In the genomic region with DNA sequence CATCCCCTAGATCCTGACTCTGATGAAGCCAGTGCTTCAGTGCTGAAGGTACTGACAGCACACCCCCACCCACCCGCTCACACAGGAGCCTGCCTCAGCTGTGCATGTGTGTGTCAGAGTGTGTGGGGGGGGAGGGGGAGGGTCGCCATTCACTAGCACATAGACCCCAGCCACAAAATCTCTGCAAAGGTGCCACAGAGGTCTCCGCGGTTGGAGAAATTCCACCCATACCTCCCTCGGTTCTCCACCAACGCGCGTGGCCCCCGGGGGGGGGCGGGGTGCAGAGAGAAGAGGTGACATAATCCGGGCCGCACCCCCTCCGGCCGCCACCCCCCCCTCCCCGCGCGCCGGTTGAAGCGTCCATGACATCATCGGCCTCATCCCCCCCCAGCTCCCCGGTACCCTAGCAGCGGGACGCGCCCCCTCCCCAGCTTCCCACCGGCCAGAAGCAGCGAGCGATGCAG, we compare ENCODE assay signal across 8 mouse cellular contexts. TPM values are rescaled to one million over a fixed set of nuclear protein-coding genes. Genes with fewer than 3 reads are reported as not detected.
DNase-seq lines count a peak whose midpoint lies in the region; ATAC-seq and TF ChIP-seq lines count a peak whose summit lies in the region.

No protein-coding gene starts in this region.

- H3K9ac ChIP-seq in heart, adult 2 months (ENCODE audit: low read depth, low read length) = peak overlapping the region; percentile 70
- H3K9ac ChIP-seq in intestine, embryonic 14.5 days (ENCODE audit: low read length) = peak overlapping the region; percentile 44

- ATAC-seq in intestine, embryonic 14.5 days (replicated peaks; ENCODE audit: low FRiP score, low TSS enrichment, low read depth) = peak; percentile 38; the same call in 1 of the 2 replicates

- under 1% methylated on average over 19 of the region's 27 CpGs for WGBS in heart, adult 2 months
- 0% methylated on average over 20 of the region's 27 CpGs for WGBS in intestine, embryonic 14.5 days

- H3K27ac ChIP-seq in heart, adult 2 months = peak overlapping the region; percentile 68
- H3K27ac ChIP-seq in intestine, embryonic 14.5 days (ENCODE audit: low read depth) = no peak overlapping the region

- H3K4me1 ChIP-seq in heart, adult 2 months (ENCODE audit: control insufficient read depth, insufficient read depth, low read length) = peaks cover 1% of the 10 kb centered on the region
- no peaks in the 10 kb centered on the region for H3K4me1 ChIP-seq in intestine, embryonic 14.5 days (replicated peaks; ENCODE audit: control insufficient read depth, insufficient read depth, low read length)

- no peaks in the 10 kb centered on the region for H3K9me3 ChIP-seq in intestine, embryonic 14.5 days (ENCODE audit: control insufficient read depth, low read length)

- H3K4me2 ChIP-seq in intestine, embryonic 14.5 days (ENCODE audit: low read length) = peak overlapping the region; percentile 92

- TF ChIP-seq CTCF in heart, adult 2 months (IDR thresholded peaks at IDR 0.05) = no peak
- TF ChIP-seq CTCF in C2C12 (IDR thresholded peaks at IDR 0.05; ENCODE audit: control insufficient read depth, insufficient read depth, insufficient read length) = no peak
- no peak for TF ChIP-seq CTCF in brain, embryonic 14.5 days (IDR thresholded peaks at IDR 0.05; ENCODE audit: borderline replicate concordance, extremely low read depth, insufficient read depth, insufficient read length)

- no peak for TF ChIP-seq EP300 in heart, adult 2 months (IDR thresholded peaks at IDR 0.05; ENCODE audit: insufficient read depth, low read depth, low read length)

- no peaks in the 10 kb centered on the region for H3K79me2 ChIP-seq in heart, adult 2 months (replicated peaks; ENCODE audit: control insufficient read depth, insufficient read depth, low read length)
- no peaks in the 10 kb centered on the region for H3K79me2 ChIP-seq in C2C12 (ENCODE audit: control insufficient read depth, insufficient read depth)

- peak overlapping the region; percentile 68 for H3ac ChIP-seq in C2C12 (ENCODE audit: control insufficient read depth, insufficient read length, low read depth)

- H3K27me3 ChIP-seq in heart, adult 2 months (ENCODE audit: control insufficient read depth, insufficient read depth, low read length) = no peaks in the 10 kb centered on the region
- no peaks in the 10 kb centered on the region for H3K27me3 ChIP-seq in C2C12 (ENCODE audit: control insufficient read depth, insufficient read depth, insufficient read length)
- H3K27me3 ChIP-seq in intestine, embryonic 14.5 days (replicated peaks; ENCODE audit: control insufficient read depth, insufficient read depth, low read length) = peaks cover 11% of the 10 kb centered on the region

- intact Hi-C loops in heart, adult 2 months (cut with DNase I) = loop anchor here (2.0 kb wide), 1 partner anchor 23 kb away; a partner anchor contains a TSS

- TF ChIP-seq POLR2A in heart, adult 2 months (IDR thresholded peaks at IDR 0.05; ENCODE audit: insufficient read depth, low read depth, low read length) = no peak
- TF ChIP-seq POLR2A in brain, embryonic 14.5 days (IDR thresholded peaks at IDR 0.05; ENCODE audit: borderline replicate concordance, extremely low read depth, insufficient read depth, insufficient read length, poor library complexity, severe bottlenecking) = no peak

- H3K4me3 ChIP-seq in heart, adult 2 months = peak overlapping the region; percentile 74
- H3K4me3 ChIP-seq in C2C12 (ENCODE audit: insufficient read depth, poor library complexity, severe bottlenecking) = peak overlapping the region; percentile 43
- peak overlapping the region; percentile 41 for H3K4me3 ChIP-seq in intestine, embryonic 14.5 days (ENCODE audit: low read depth, low read length)

- H3K36me3 ChIP-seq in heart, adult 2 months (ENCODE audit: control insufficient read depth, insufficient read depth, low read length) = no peaks in the 10 kb centered on the region
- no peaks in the 10 kb centered on the region for H3K36me3 ChIP-seq in C2C12 (ENCODE audit: control insufficient read depth, insufficient read depth)
- H3K36me3 ChIP-seq in intestine, embryonic 14.5 days (ENCODE audit: control insufficient read depth, insufficient read depth, low read length) = no peaks in the 10 kb centered on the region

- H3K79me3 ChIP-seq in C2C12 (ENCODE audit: low read depth) = no peaks in the 10 kb centered on the region

- DNase-seq in heart, adult 2 months = no peak
- no peak for DNase-seq in heart, adult 9 months (ENCODE audit: low spot score in 2 of 2)
- peak; percentile 79 for DNase-seq in brain, embryonic 14.5 days (ENCODE audit: low read depth)
- DNase-seq in intestine, embryonic 14.5 days (ENCODE audit: low spot score) = no peak
- peak; percentile 63 for DNase-seq in naive thymus-derived CD4-positive, alpha-beta T cell, adult 2 months (ENCODE audit: low read depth)
- DNase-seq in layer of hippocampus, postnatal 36 days = no peak
- no peak for DNase-seq in frontal cortex, postnatal 10 days (ENCODE audit: low spot score in 2 of 2)

TF ChIP-seq in C2C12, 6 proteins besides CTCF, POLR2A, EP300 and RAD21:
- TF ChIP-seq MYOD1 (IDR thresholded peaks at IDR 0.05; ENCODE audit: control insufficient read depth, insufficient read length, low read depth) (no peak), FOSL1 (IDR thresholded peaks at IDR 0.05; ENCODE audit: insufficient read depth, low read length, poor library complexity, severe bottlenecking) (no peak), CEBPB (IDR thresholded peaks at IDR 0.05; ENCODE audit: low read depth) (no peak), MYOG (IDR thresholded peaks at IDR 0.05; ENCODE audit: control insufficient read depth, extremely low read depth, insufficient read length) (no peak), MAX (IDR thresholded peaks at IDR 0.05) (no peak), USF1 (IDR thresholded peaks at IDR 0.05; ENCODE audit: low read depth) (no peak)

RNA-seq across cellular contexts. Expression of a gene that starts 0.4 kb away (rescaled TPM):
- total RNA-seq in heart, adult 2 months (2021) = 1 to 10 TPM; 4.9 to 5.1 TPM
- 5.8 and 7.2 TPM in 2 replicates for polyA plus RNA-seq in heart, adult 2 months (2012; rRNA removed)
- 4.7 TPM for polyA plus RNA-seq in C2C12 (2012; fragmentation: generic; extraction: Trizol)
- 28.7 and 32.7 TPM in 2 replicates for polyA plus RNA-seq in brain, embryonic 14.5 days (2012; rRNA removed)
- polyA plus RNA-seq in intestine, embryonic 14.5 days (2014; fragmentation: Nextera tagmentation; extraction: Ambion mirVana) = 4.0 and 5.2 TPM in 2 replicates
- total RNA-seq in layer of hippocampus, postnatal 36 days (2021) = 100 to 1,000 TPM; 172 to 184 TPM

RNA-seq across cellular contexts. Expression of a gene that starts 12.4 kb away (rescaled TPM):
- total RNA-seq in heart, adult 2 months (2021) = 1 to 10 TPM; 3.9 to 5.2 TPM
- 5.0 and 5.6 TPM in 2 replicates for polyA plus RNA-seq in heart, adult 2 months (2012; rRNA removed)
- 5.2 TPM for polyA plus RNA-seq in C2C12 (2012; fragmentation: generic; extraction: Trizol)
- polyA plus RNA-seq in brain, embryonic 14.5 days (2012; rRNA removed) = 10.3 and 11.6 TPM in 2 replicates
- 15.9 and 17.2 TPM in 2 replicates for polyA plus RNA-seq in intestine, embryonic 14.5 days (2014; fragmentation: Nextera tagmentation; extraction: Ambion mirVana)
- 10 to 100 TPM in 1 of 2 experiments, 1 to 10 TPM in 1; 9.7 to 10.6 TPM for total RNA-seq in layer of hippocampus, postnatal 36 days (2021)

RNA-seq across cellular contexts. Expression of a gene that starts 12.4 kb away (rescaled TPM):
- total RNA-seq in heart, adult 2 months (2021) = 1 to 10 TPM; 7.5 to 9.0 TPM
- polyA plus RNA-seq in heart, adult 2 months (2012; rRNA removed) = 2.2 and 5.1 TPM in 2 replicates
- polyA plus RNA-seq in C2C12 (2012; fragmentation: generic; extraction: Trizol) = 6.9 TPM
- polyA plus RNA-seq in brain, embryonic 14.5 days (2012; rRNA removed) = 4.6 and 5.6 TPM in 2 replicates
- polyA plus RNA-seq in intestine, embryonic 14.5 days (2014; fragmentation: Nextera tagmentation; extraction: Ambion mirVana) = 17.2 and 17.7 TPM in 2 replicates
- 10 to 100 TPM in 1 of 2 experiments, 1 to 10 TPM in 1; 8.2 to 10.2 TPM for total RNA-seq in layer of hippocampus, postnatal 36 days (2021)

RNA-seq across cellular contexts. Expression of a gene that starts 22.2 kb away (rescaled TPM):
- total RNA-seq in heart, adult 2 months (2021) = 10 to 100 TPM; 71.1 to 96.0 TPM
- polyA plus RNA-seq in heart, adult 2 months (2012; rRNA removed) = 35.2 and 47.0 TPM in 2 replicates
- polyA plus RNA-seq in C2C12 (2012; fragmentation: generic; extraction: Trizol) = 80.4 TPM
- 42.4 and 47.8 TPM in 2 replicates for polyA plus RNA-seq in brain, embryonic 14.5 days (2012; rRNA removed)
- 67.9 and 68.1 TPM in 2 replicates for polyA plus RNA-seq in intestine, embryonic 14.5 days (2014; fragmentation: Nextera tagmentation; extraction: Ambion mirVana)
- 10 to 100 TPM; 83.9 to 84.7 TPM for total RNA-seq in layer of hippocampus, postnatal 36 days (2021)

RNA-seq across cellular contexts. Expression of a gene that starts 25.2 kb away (rescaled TPM):
- total RNA-seq in heart, adult 2 months (2021) = 10 to 100 TPM; 14.9 to 16.8 TPM
- 24.0 and 31.6 TPM in 2 replicates for polyA plus RNA-seq in heart, adult 2 months (2012; rRNA removed)
- polyA plus RNA-seq in C2C12 (2012; fragmentation: generic; extraction: Trizol) = 95.9 TPM
- 91.6 and 118 TPM in 2 replicates for polyA plus RNA-seq in brain, embryonic 14.5 days (2012; rRNA removed)
- 86.7 and 95.7 TPM in 2 replicates for polyA plus RNA-seq in intestine, embryonic 14.5 days (2014; fragmentation: Nextera tagmentation; extraction: Ambion mirVana)
- 10 to 100 TPM; 34.1 to 39.2 TPM for total RNA-seq in layer of hippocampus, postnatal 36 days (2021)

Comparison
In these comparisons a context has a peak if more than half of its experiments do, and no peak if none do; other contexts are left out.
1. DNase-seq: peak in brain, embryonic 14.5 days (single experiment) and naive thymus-derived CD4-positive, alpha-beta T cell, adult 2 months (single experiment); none in heart, adult 2 months (0 of 2), heart, adult 9 months (0 of 2), intestine, embryonic 14.5 days (single experiment), layer of hippocampus, postnatal 36 days (0 of 2) and frontal cortex, postnatal 10 days (0 of 2).
2. Peak in every context shown above with its lines, with median percentiles within 50 percentile points of each other: H3K4me3 ChIP-seq.